Mouse (Mus musculus) cortical plate, adult 2 months (tissue): ENCODE results near the gene Spcs2. TPM values are rescaled to one million over a fixed set of nuclear protein-coding genes. Genes with fewer than 3 reads are reported as not detected.
"Not testable (repeated sequence)": the region's sequence is repeated elsewhere in the genome, so short reads cannot be mapped to it uniquely, and the experiment has no call there.

Source experiments
- H3K27ac ChIP-seq: fragments of 200-500 bp; 2 replicates; pipeline ENCODE4 v1.5.1; 2012; ENCODE audit warnings: low read length, control low read depth, inconsistent platforms; ENCODE audit not compliant: insufficient read depth
- H3K4me1 ChIP-seq: fragments of 200-500 bp; 2 replicates; pipeline ENCODE4 v1.6.1; 2011; ENCODE audit warnings: low read length; ENCODE audit not compliant: control insufficient read depth, insufficient read depth
- H3K4me3 ChIP-seq: fragments of 200-500 bp; 2 replicates; pipeline ENCODE4 v1.5.1; 2011; ENCODE audit warnings: mild to moderate bottlenecking, low read length, control low read depth; ENCODE audit not compliant: insufficient read depth
- CTCF ChIP-seq: fragments of 200-500 bp; IDR thresholded peaks from 2 replicates; pipeline ENCODE4 v1.5.1; 2011; ENCODE audit warnings: mild to moderate bottlenecking, control low read depth, low read length; ENCODE audit not compliant: insufficient read depth; ENCODE audit errors: extremely low read depth
- POLR2A ChIP-seq: fragments of 200-500 bp; IDR thresholded peaks from 2 replicates; pipeline ENCODE4 v1.6.1; 2011; ENCODE audit warnings: mild to moderate bottlenecking, low read length, control low read depth; ENCODE audit not compliant: insufficient read depth; ENCODE audit errors: extremely low read depth
- polyA plus RNA-seq: library from polyadenylated mRNA; depleted of rRNA; stranded (reverse); fragments of >200 nt; gene quantifications from 2 replicates; pipeline ENCODE4 v1.2.3, GENCODE M21; 2012

The Spcs2 gene
- polyA plus RNA-seq, 1 experiment = 65.2 TPM

GRCm38 (mm10) chr7:99805340-99805739 lies 57.9 kb downstream of the Spcs2 start:
- Histone ChIP-seq H3K27ac (no peak overlapping the region), H3K4me1 (no peaks in the 10 kb centered on the region), H3K4me3 (no peak overlapping the region)
- TF ChIP-seq POLR2A (no peak), CTCF (no peak)

- H3K4me3 ChIP-seq, H3K27ac ChIP-seq, H3K4me1 ChIP-seq: not testable (repeated sequence)
Measured at GRCm38 (mm10) chr7:99804033-99804432, 59.2 kb downstream of the Spcs2 start.

GRCm38 (mm10) chr7:99803535-99803934 lies 59.7 kb downstream of the Spcs2 start:
- no peak overlapping the region for H3K27ac ChIP-seq
- no peak overlapping the region for H3K4me3 ChIP-seq
- H3K4me1 ChIP-seq = no peaks in the 10 kb centered on the region
- TF ChIP-seq POLR2A (no peak), CTCF (no peak)

GRCm38 (mm10) chr7:99799118-99799517 lies 64.1 kb downstream of the Spcs2 start:
- TF ChIP-seq POLR2A (no peak), CTCF (no peak)
- Histone ChIP-seq H3K4me3 (no peak overlapping the region), H3K4me1 (no peaks in the 10 kb centered on the region), H3K27ac (no peak overlapping the region)

- Histone ChIP-seq H3K4me3 (no peak overlapping the region), H3K4me1 (no peaks in the 10 kb centered on the region), H3K27ac (no peak overlapping the region)
- TF ChIP-seq CTCF (peak; percentile 79), POLR2A (no peak)
Measured at GRCm38 (mm10) chr7:99797911-99798647, 65.2 kb downstream of the Spcs2 start.

- TF ChIP-seq POLR2A (no peak), CTCF (no peak)
- no peaks in the 10 kb centered on the region for H3K4me1 ChIP-seq
- H3K27ac ChIP-seq = no peak overlapping the region
- no peak overlapping the region for H3K4me3 ChIP-seq
Measured at GRCm38 (mm10) chr7:99797261-99797660, 66.0 kb downstream of the Spcs2 start.

- no peak overlapping the region for H3K27ac ChIP-seq
- TF ChIP-seq CTCF (no peak), POLR2A (no peak)
- H3K4me3 ChIP-seq = no peak overlapping the region
- H3K4me1 ChIP-seq = no peaks in the 10 kb centered on the region
Measured at GRCm38 (mm10) chr7:99796471-99796870, 66.8 kb downstream of the Spcs2 start.

- TF ChIP-seq POLR2A (no peak), CTCF (no peak)
- H3K27ac ChIP-seq = no peak overlapping the region
- no peaks in the 10 kb centered on the region for H3K4me1 ChIP-seq
- no peak overlapping the region for H3K4me3 ChIP-seq
Measured at GRCm38 (mm10) chr7:99795192-99795981, 67.9 kb downstream of the Spcs2 start.

- no peaks in the 10 kb centered on the region for H3K4me1 ChIP-seq
- TF ChIP-seq POLR2A (no peak), CTCF (no peak)
- no peak overlapping the region for H3K27ac ChIP-seq
- no peak overlapping the region for H3K4me3 ChIP-seq
Measured at GRCm38 (mm10) chr7:99794096-99794495, 69.2 kb downstream of the Spcs2 start.

- Histone ChIP-seq H3K27ac (no peak overlapping the region), H3K4me3 (no peak overlapping the region), H3K4me1 (no peaks in the 10 kb centered on the region)
- TF ChIP-seq POLR2A = no peak
- no peak for TF ChIP-seq CTCF
Measured at GRCm38 (mm10) chr7:99790816-99791215, 72.4 kb downstream of the Spcs2 start.
